Mouse (Mus musculus) monocyte, adult 5-6 weeks (primary cell): ENCODE data around the gene Cfap43. TPM values are rescaled to one million over a fixed set of nuclear protein-coding genes. Genes with fewer than 3 reads are reported as not detected.

Source experiments
- ATAC-seq: fragments of 153-309, 156-312 bp; replicated peaks from 2 replicates; pipeline ENCODE4 v1.8.0; 2017; ENCODE audit warnings: mild to moderate bottlenecking; ENCODE audit not compliant: low TSS enrichment, insufficient number of reproducible peaks, severe bottlenecking, poor library complexity, low FRiP score
- total RNA-seq: library from RNA; stranded (forward); fragments of 200-1000, 200-491, 200-594 nt; gene quantifications from 3 replicates; pipeline ENCODE4 v1.2.3, GENCODE M21; 2017

The Cfap43 gene
- total RNA-seq, 1 experiment from 2014 or later: 0.19 TPM

DNA sequence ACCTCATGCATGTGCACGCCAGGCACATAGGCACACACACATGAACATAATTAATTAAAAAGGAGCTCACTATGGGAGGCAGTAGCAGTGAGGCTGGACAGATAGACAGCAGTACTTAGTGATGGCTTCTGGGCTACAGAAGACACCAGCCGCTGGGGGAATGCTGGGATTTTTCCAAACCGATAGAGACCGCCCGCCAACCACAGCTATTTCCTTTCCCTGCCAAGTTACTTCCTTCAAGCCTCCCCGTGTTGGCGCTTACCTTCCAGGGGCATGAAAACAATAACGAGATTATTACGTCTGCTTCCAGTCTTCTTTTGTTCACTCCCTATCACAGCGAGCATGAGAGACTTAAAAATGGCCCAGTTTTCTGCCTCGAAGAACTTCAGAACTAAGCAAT, 222.0 kb downstream of the Cfap43 start:
- ATAC-seq: no peak

DNA sequence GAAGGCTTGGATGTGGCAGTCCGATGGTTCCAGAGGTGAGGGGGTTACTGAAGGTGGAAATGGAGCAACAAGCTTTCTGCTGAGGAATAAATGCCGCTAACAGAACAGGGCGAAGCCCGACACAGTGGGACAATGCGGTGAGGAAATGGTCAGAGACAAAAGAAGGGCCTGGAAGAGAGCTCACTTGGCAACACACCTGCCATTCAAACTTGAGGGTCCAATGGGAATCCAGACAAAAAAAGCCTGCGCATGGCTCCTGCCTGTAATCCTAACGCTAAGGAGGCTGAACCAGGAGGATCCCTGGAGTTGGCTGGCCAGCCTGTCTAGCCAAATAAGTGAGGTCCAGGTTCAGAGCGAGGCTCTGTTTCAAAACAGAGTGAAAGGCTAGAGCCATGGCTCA, 222.7 kb downstream of the Cfap43 start:
- ATAC-seq: no peak

DNA sequence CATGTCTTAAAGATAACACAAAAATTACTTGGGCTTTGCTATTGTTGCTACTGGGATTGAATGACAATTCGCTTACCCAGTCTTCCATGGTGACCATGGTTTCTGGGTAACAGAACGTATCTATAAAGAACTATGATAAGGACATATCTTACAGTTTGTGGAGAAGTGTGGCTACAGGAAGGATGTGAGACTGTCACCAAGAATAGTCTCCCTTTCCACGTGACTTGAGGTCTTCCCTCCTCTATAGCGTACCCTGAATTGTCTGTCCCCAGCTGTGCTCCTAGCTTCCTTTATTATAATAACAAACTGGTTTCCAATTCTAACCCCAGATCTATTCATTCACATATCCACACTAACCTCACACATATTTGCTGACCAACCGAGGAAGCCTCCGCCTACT, 223.4 kb downstream of the Cfap43 start:
- no peak for ATAC-seq

DNA sequence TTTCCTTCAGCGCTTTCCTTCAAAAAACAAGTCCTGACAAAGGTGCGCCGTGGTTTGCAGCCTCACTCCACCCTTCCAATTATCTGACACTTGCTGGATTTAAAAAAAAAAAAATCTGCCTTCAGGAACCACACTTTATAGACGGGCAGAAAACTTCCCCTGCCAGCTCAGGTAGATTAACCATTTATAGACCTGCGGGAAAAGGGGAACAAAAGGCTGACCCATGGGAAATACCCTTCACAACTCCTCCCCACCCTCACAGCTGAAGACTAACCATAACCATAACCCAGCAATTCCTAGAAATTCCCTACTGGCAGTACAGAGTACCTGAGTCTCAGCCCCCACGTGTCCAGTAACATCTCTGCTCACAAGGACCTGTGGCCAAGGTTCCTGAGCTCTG, 227.1 kb downstream of the Cfap43 start, which contains the start of gene Col17a1:
Col17a1 (minus strand) TSS at position 101 of the 400 bp plus-strand sequence.
- no peak for ATAC-seq

DNA sequence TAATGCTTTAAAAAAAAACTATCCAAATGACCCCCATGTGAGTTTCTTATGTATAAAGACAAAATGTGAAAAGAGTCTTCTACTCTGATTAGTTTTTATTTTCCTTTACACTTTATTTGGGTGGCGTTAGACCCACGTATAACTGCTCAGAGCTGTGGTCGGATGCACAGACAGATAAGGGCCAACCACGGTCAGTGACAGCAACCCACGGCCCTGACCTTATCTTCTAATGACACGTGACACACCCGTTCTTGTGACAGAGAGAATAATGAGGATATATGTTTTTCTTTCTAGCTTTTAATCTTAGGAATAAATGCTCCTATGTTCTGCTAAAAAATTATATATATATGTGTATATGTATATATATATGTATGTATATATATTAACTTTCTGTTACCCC, 229.5 kb downstream of the Cfap43 start:
- no peak for ATAC-seq

Other genes with a start within 250 kb of the Cfap43 start
- gene Col17a1, start 227.2 kb downstream of the Cfap43 start, total RNA-seq: 0.58 to 0.95 TPM in 2 of 3 replicates, not detected in the other
- gene Sfr1, start 187.6 kb downstream of the Cfap43 start, total RNA-seq: 208 to 256 TPM (median 242 TPM) in 3 replicates
- gene Gsto1, start 64.3 kb downstream of the Cfap43 start, total RNA-seq: 50.9 to 119 TPM (median 77.1 TPM) in 3 replicates
- 0.43 TPM in 1 of 3 replicates, not detected in the others for gene Gsto2, start 53.8 kb downstream of the Cfap43 start, total RNA-seq
- 27.6 to 28.1 TPM (median 28.1 TPM) in 3 replicates for gene Itprip, start within 50 bp of the Cfap43 start, total RNA-seq
- gene Cfap58, start 18.4 kb upstream of the Cfap43 start, total RNA-seq: not detected in 3 replicates